Mouse (Mus musculus) thymus, postnatal 25 days (tissue): ENCODE results near the gene Gm4303.
A peak's percentile ranks its signal among the peaks of the same experiment; 100 is the strongest.
"Not testable (repeated sequence)": the region's sequence is repeated elsewhere in the genome, so short reads cannot be mapped to it uniquely, and the experiment has no call there.

ENCODE experiments used
- DNase-seq: peaks from one replicate; pipeline ENCODE4 v3.0.0; 2022

Gm4303 gene

DNA sequence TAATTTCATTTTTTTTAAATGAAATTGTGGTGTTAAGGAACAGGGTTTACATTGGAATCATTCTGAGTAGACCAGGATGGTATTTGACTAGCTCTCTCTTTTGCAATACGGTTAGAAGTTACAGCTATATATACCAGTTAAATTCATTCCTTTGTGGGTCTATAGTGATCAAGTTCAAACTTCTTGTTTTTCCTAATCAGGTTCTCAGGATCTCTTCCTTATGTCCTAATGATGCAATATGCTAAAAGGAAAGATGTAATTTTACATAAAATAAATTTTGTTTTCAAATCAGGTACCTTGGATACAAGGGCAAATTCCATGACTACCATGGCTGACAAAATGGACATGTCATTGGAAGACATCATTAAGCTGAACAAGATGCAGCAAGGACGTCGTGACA lies at the start of gene Gm4303:
Gene Gm4303 (plus strand): TSS at position 301 of the 400 bp plus-strand sequence.
- not testable (repeated sequence) for DNase-seq

- no peak for DNase-seq
Measured at GRCm38 (mm10) chr10:100296105-100296504, 49.7 kb upstream of the Gm4303 start.

- not testable (repeated sequence) for DNase-seq
Measured at GRCm38 (mm10) chr10:100300106-100300505, 45.7 kb upstream of the Gm4303 start.

GRCm38 (mm10) chr10:100335376-100335775 lies 10.4 kb upstream of the Gm4303 start, which contains the start of gene Gm4301:
Gene Gm4301 (plus strand): TSS chr10:100335676.
- not testable (repeated sequence) for DNase-seq

DNA sequence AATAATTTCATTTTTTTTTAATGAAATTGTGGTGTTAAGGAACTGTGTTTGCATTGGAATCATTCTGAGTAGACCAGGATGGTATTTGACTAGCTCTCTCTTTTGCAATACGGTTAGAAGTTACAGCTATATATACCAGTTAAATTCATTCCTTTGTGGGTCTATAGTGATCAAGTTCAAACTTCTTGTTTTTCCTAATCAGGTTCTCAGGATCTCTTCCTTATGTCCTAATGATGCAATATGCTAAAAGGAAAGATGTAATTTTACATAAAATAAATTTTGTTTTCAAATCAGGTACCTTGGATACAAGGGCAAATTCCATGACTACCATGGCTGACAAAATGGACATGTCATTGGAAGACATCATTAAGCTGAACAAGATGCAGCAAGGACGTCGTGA lies 5.2 kb upstream of the Gm4303 start, which contains the start of gene Gm4302:
Gene Gm4302 (plus strand): TSS at position 301 of the 400 bp plus-strand sequence.
- not testable (repeated sequence) for DNase-seq

DNA sequence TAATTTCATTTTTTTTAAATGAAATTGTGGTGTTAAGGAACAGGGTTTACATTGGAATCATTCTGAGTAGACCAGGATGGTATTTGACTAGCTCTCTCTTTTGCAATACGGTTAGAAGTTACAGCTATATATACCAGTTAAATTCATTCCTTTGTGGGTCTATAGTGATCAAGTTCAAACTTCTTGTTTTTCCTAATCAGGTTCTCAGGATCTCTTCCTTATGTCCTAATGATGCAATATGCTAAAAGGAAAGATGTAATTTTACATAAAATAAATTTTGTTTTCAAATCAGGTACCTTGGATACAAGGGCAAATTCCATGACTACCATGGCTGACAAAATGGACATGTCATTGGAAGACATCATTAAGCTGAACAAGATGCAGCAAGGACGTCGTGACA lies 5.0 kb downstream of the Gm4303 start, which contains the start of gene Gm4305:
Gene Gm4305 (plus strand): TSS at position 301 of the 400 bp plus-strand sequence.
- DNase-seq = not testable (repeated sequence)

DNA sequence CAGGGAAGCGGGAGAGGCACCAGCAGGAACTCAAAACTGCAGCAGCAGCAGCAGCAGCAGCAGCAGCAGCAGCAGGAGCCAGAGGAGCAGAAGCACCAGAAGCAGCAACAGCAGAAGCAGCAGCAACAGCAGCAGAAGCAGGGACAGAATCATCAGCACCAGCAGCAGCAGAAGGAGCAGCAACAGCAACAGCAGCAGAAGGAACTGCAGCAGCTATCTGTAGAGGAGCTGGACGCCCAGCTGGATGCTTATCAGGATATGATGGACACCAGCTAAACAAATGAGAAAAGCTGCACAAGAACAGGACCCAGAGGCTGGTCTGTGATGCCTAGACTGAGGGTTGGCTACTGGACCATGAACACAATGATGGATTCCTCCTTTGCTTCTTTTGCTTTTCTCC lies 11.1 kb downstream of the Gm4303 start:
- peak; percentile 3 for DNase-seq

GRCm38 (mm10) chr10:100361038-100361437 lies 15.3 kb downstream of the Gm4303 start, which contains the start of gene Gm4307:
Gene Gm4307 (plus strand): TSS chr10:100361338.
- not testable (repeated sequence) for DNase-seq

- not testable (repeated sequence) for DNase-seq
Measured at GRCm38 (mm10) chr10:100382460-100382859, 36.7 kb downstream of the Gm4303 start, which contains the start of gene Gm4312. Gene Gm4312 (minus strand): TSS chr10:100382560.
